Mouse (Mus musculus) fibroblast of lung, adult 2 months (primary cell): Measurements from ENCODE around the gene Cntn1.
A peak's percentile ranks its signal among the peaks of the same experiment; 100 is the strongest.
"Not testable (repeated sequence)": the region's sequence is repeated elsewhere in the genome, so short reads cannot be mapped to it uniquely, and the experiment has no call there.

Experiments
- DNase-seq: peaks from one replicate; pipeline ENCODE4 v3.0.0-alpha.2; 2011; ENCODE audit warnings: low read depth

The Cntn1 gene

GRCm38 (mm10) chr15:92271801-92272365 lies 220.9 kb downstream of the Cntn1 start:
- DNase-seq = no peak

GRCm38 (mm10) chr15:92276826-92277225 lies 225.9 kb downstream of the Cntn1 start:
- no peak for DNase-seq

GRCm38 (mm10) chr15:92277984-92278383 lies 227.0 kb downstream of the Cntn1 start:
- DNase-seq = no peak

- DNase-seq = peak; percentile 64
Observed at GRCm38 (mm10) chr15:92280966-92281365, 230.0 kb downstream of the Cntn1 start.

- DNase-seq = no peak
Observed at GRCm38 (mm10) chr15:92287616-92288015, 236.7 kb downstream of the Cntn1 start.

GRCm38 (mm10) chr15:92296479-92296878 lies 245.5 kb downstream of the Cntn1 start:
- DNase-seq = no peak

GRCm38 (mm10) chr15:92302796-92303195 lies 251.8 kb downstream of the Cntn1 start:
- DNase-seq = no peak

- DNase-seq = no peak
Observed at GRCm38 (mm10) chr15:92304221-92304620, 253.3 kb downstream of the Cntn1 start.

GRCm38 (mm10) chr15:92321959-92322358 lies 271.0 kb downstream of the Cntn1 start:
- DNase-seq = no peak

GRCm38 (mm10) chr15:92327111-92327510 lies 276.1 kb downstream of the Cntn1 start:
- no peak for DNase-seq

- DNase-seq = no peak
Observed at GRCm38 (mm10) chr15:92340253-92340652, 289.3 kb downstream of the Cntn1 start.

- no peak for DNase-seq
Observed at GRCm38 (mm10) chr15:92341424-92341823, 290.5 kb downstream of the Cntn1 start.

- no peak for DNase-seq
Observed at GRCm38 (mm10) chr15:92344136-92344869, 293.3 kb downstream of the Cntn1 start.

- no peak for DNase-seq
Observed at GRCm38 (mm10) chr15:92347426-92347825, 296.5 kb downstream of the Cntn1 start.

GRCm38 (mm10) chr15:92347902-92348301 lies 296.9 kb downstream of the Cntn1 start:
- DNase-seq = no peak

GRCm38 (mm10) chr15:92348453-92348852 lies 297.5 kb downstream of the Cntn1 start:
- DNase-seq = not testable (repeated sequence)

GRCm38 (mm10) chr15:92364153-92364552 lies 313.2 kb downstream of the Cntn1 start:
- no peak for DNase-seq

GRCm38 (mm10) chr15:92364592-92364991 lies 313.6 kb downstream of the Cntn1 start:
- DNase-seq = no peak
